Mouse (Mus musculus) liver, adult 2 months (tissue): ENCODE measurements around the gene Mindy4b-ps.

ENCODE experiments used
- CTCF ChIP-seq: fragments of 200-500 bp; IDR thresholded peaks from 2 replicates; pipeline ENCODE4 v1.5.1; 2011; ENCODE audit warnings: low read depth, low read length, control low read depth
- POLR2A ChIP-seq: fragments of 200-500 bp; IDR thresholded peaks from 2 replicates; pipeline ENCODE4 v1.6.1; 2011; ENCODE audit warnings: low read length, control low read depth; ENCODE audit not compliant: insufficient read depth; ENCODE audit errors: extremely low read depth

GRCm38 (mm10) chr3:58833442-58834160, 11.5 kb upstream of the Mindy4b-ps start:
- TF ChIP-seq POLR2A, result no peak
- TF ChIP-seq CTCF, result no peak
